1 mouse cellular context compared by ENCODE assay signal in genomic region chr7:102065046-102065891, GRCm38 (mm10).
TF ChIP-seq lines count a peak whose summit lies in the region.

Gene Rnf121 (minus strand): TSS chr7:102065469.
Gene Xndc1 (plus strand): TSS chr7:102065511.
Gene Xntrpc (plus strand): TSS chr7:102065713.

TF ChIP-seq in MEL, 35 proteins besides CTCF, POLR2A, EP300 and RAD21 (continued from another document):
- TF ChIP-seq CHD2 (IDR thresholded peaks at IDR 0.05; ENCODE audit: low read length) (peak; percentile 43), KAT2A (conservative IDR thresholded peaks at IDR 0.05; ENCODE audit: low read depth, low read length) (peak; percentile 79), BHLHE40 (IDR thresholded peaks at IDR 0.05; ENCODE audit: borderline replicate concordance, low read depth, low read length) (no peak), CHD1 (IDR thresholded peaks at IDR 0.05; ENCODE audit: low read depth, low read length) (no peak), NRF1 (IDR thresholded peaks at IDR 0.05; ENCODE audit: insufficient read depth, low read depth, low read length, poor library complexity, severe bottlenecking) (0 out of 2 replicates have a peak, but pooled peaks have one; percentile 35), MAFK (IDR thresholded peaks at IDR 0.05; ENCODE audit: borderline replicate concordance, low read depth, low read length) (no peak), ZKSCAN1 (IDR thresholded peaks at IDR 0.05; ENCODE audit: low read depth, low read length) (no peak), MXI1 (IDR thresholded peaks at IDR 0.05; ENCODE audit: low read depth, low read length) (peak; percentile 95), MAZ (IDR thresholded peaks at IDR 0.05; ENCODE audit: low read depth, low read length) (peak; percentile 88; the same call in 1 of the 2 replicates), TCF12 (IDR thresholded peaks at IDR 0.05; ENCODE audit: low read depth, low read length) (peak; percentile 77), ZC3H11A (IDR thresholded peaks at IDR 0.05; ENCODE audit: low read depth, low read length) (no peak)
TF ChIP-seq in MEL: peak in this region for 18.
